Mouse (Mus musculus): ENCODE results near the gene Cox18.
"Not testable (repeated sequence)": the region's sequence is repeated elsewhere in the genome, so short reads cannot be mapped to it uniquely, and the experiment has no call there.

The Cox18 gene

GRCm38 (mm10) chr5:90223534-90224381 lies at the start of gene Cox18:
Gene Cox18, minus strand, starts transcription at chr5:90224001.
- peak; percentile 98 for DNase-seq (ENCODE audit: low spot score)

- DNase-seq (ENCODE audit: low spot score): not testable (repeated sequence)
These were observed 38.4 kb upstream of the Cox18 start for GRCm38 (mm10) chr5:90262230-90262629.

GRCm38 (mm10) chr5:90257023-90257422 lies 33.2 kb upstream of the Cox18 start:
- no peak for DNase-seq (ENCODE audit: low spot score)

GRCm38 (mm10) chr5:90247503-90247902 lies 23.7 kb upstream of the Cox18 start:
- DNase-seq (ENCODE audit: low spot score): no peak

- DNase-seq (ENCODE audit: low spot score): no peak
These were observed 23.2 kb upstream of the Cox18 start for GRCm38 (mm10) chr5:90246987-90247386.

- no peak for DNase-seq (ENCODE audit: low spot score)
These were observed 22.8 kb upstream of the Cox18 start for GRCm38 (mm10) chr5:90246567-90246966.

GRCm38 (mm10) chr5:90245416-90245815 lies 21.6 kb upstream of the Cox18 start:
- DNase-seq (ENCODE audit: low spot score): no peak

- DNase-seq (ENCODE audit: low spot score): no peak
These were observed 11.4 kb upstream of the Cox18 start for GRCm38 (mm10) chr5:90235217-90235616.

GRCm38 (mm10) chr5:90233305-90233704 lies 9.5 kb upstream of the Cox18 start:
- DNase-seq (ENCODE audit: low spot score): no peak

GRCm38 (mm10) chr5:90229760-90230159 lies 6.0 kb upstream of the Cox18 start:
- DNase-seq (ENCODE audit: low spot score): no peak

- no peak for DNase-seq (ENCODE audit: low spot score)
These were observed 2.9 kb upstream of the Cox18 start for GRCm38 (mm10) chr5:90226696-90227095.

GRCm38 (mm10) chr5:90224730-90225129 lies 929 bp upstream of the Cox18 start:
- DNase-seq (ENCODE audit: low spot score): no peak

- DNase-seq (ENCODE audit: low spot score): no peak
These were observed 864 bp downstream of the Cox18 start for GRCm38 (mm10) chr5:90222937-90223336.

GRCm38 (mm10) chr5:90217791-90218190 lies 6.0 kb downstream of the Cox18 start:
- no peak for DNase-seq (ENCODE audit: low spot score)

- DNase-seq (ENCODE audit: low spot score): no peak
These were observed 6.6 kb downstream of the Cox18 start for GRCm38 (mm10) chr5:90217226-90217625.

- DNase-seq (ENCODE audit: low spot score): no peak
These were observed 10.4 kb downstream of the Cox18 start for GRCm38 (mm10) chr5:90213356-90213755.

- DNase-seq (ENCODE audit: low spot score): no peak
These were observed 20.6 kb downstream of the Cox18 start for GRCm38 (mm10) chr5:90203168-90203567.

- no peak for DNase-seq (ENCODE audit: low spot score)
These were observed 21.2 kb downstream of the Cox18 start for GRCm38 (mm10) chr5:90202447-90203117.

- DNase-seq (ENCODE audit: low spot score): no peak
These were observed 23.7 kb downstream of the Cox18 start for GRCm38 (mm10) chr5:90199922-90200632.

GRCm38 (mm10) chr5:90194831-90195230 lies 29.0 kb downstream of the Cox18 start:
- peak; percentile 73 for DNase-seq (ENCODE audit: low spot score)

- DNase-seq (ENCODE audit: low spot score): no peak
These were observed 41.0 kb downstream of the Cox18 start for GRCm38 (mm10) chr5:90182782-90183181.

GRCm38 (mm10) chr5:90179094-90179493 lies 44.7 kb downstream of the Cox18 start:
- DNase-seq (ENCODE audit: low spot score): no peak

- no peak for DNase-seq (ENCODE audit: low spot score)
These were observed 45.7 kb downstream of the Cox18 start for GRCm38 (mm10) chr5:90178116-90178515.

All from layer of hippocampus, adult 11-12 months (tissue).